Mouse (Mus musculus): ENCODE results near the gene AC131692.1.
"Not testable (repeated sequence)": the region's sequence is repeated elsewhere in the genome, so short reads cannot be mapped to it uniquely, and the experiment has no call there.

AC131692.1 gene

GRCm38 (mm10) chr19:6116113-6116850, 22.1 kb downstream of the AC131692.1 start:
- CTCF ChIA-PET = interaction anchor here (0.6 kb wide), 1 partner anchor 606 kb away, joined by 5 read pairs; no protein-coding TSS in a partner anchor

GRCm38 (mm10) chr19:6117346-6117985, 23.2 kb downstream of the AC131692.1 start:
- CTCF ChIA-PET = no interaction called here

- CTCF ChIA-PET = no interaction called here
Observed at GRCm38 (mm10) chr19:6117986-6118676, 23.9 kb downstream of the AC131692.1 start, which contains the start of gene Sac3d1. TSS of gene Sac3d1 (minus strand) at chr19:6118650.

- CTCF ChIA-PET = interaction anchor here (0.6 kb wide), 1 partner anchor 9 kb away, joined by 6 read pairs; no protein-coding TSS in a partner anchor
Observed at GRCm38 (mm10) chr19:6118677-6119185, 24.5 kb downstream of the AC131692.1 start.

- CTCF ChIA-PET = no interaction called here
Observed at GRCm38 (mm10) chr19:6121761-6122160, 27.5 kb downstream of the AC131692.1 start.

- CTCF ChIA-PET = interaction anchor here (0.6 kb wide), 1 partner anchor 11 kb away, joined by 3 read pairs; no protein-coding TSS in a partner anchor
Observed at GRCm38 (mm10) chr19:6123330-6123729, 29.1 kb downstream of the AC131692.1 start.

- CTCF ChIA-PET = interaction anchor here (0.6 to 0.7 kb wide), 3 partner anchors 64 to 1141 kb away, joined by 5 to 6 read pairs (median 5); no protein-coding TSS in a partner anchor
Observed at GRCm38 (mm10) chr19:6124898-6125297, 30.7 kb downstream of the AC131692.1 start.

- CTCF ChIA-PET = no interaction called here
Observed at GRCm38 (mm10) chr19:6126289-6126688, 32.1 kb downstream of the AC131692.1 start.

- CTCF ChIA-PET = interaction anchor here (0.6 to 1.2 kb wide), 3 partner anchors 8 to 162 kb away, joined by 3 to 8 read pairs (median 6); partner anchors contain the start of genes Cdca5 and Zfpl1
Observed at GRCm38 (mm10) chr19:6126789-6127580, 32.8 kb downstream of the AC131692.1 start.

GRCm38 (mm10) chr19:6127760-6128341, 33.6 kb downstream of the AC131692.1 start, which contains the start of gene Snx15:
TSS of gene Snx15 (minus strand) at chr19:6128304.
- CTCF ChIA-PET = interaction anchor here (0.6 to 1.2 kb wide), 6 partner anchors 9 to 1702 kb away, joined by 3 to 8 read pairs (median 3); partner anchors contain the start of genes Cd248, Cdca5 and Zfpl1

- CTCF ChIA-PET = not testable (repeated sequence)
Observed at GRCm38 (mm10) chr19:6130414-6131128, 36.4 kb downstream of the AC131692.1 start.

GRCm38 (mm10) chr19:6132171-6132827, 38.1 kb downstream of the AC131692.1 start:
- CTCF ChIA-PET = no interaction called here

GRCm38 (mm10) chr19:6133197-6133596, 39.0 kb downstream of the AC131692.1 start:
- CTCF ChIA-PET = interaction anchor here (0.6 kb wide), 1 partner anchor 280 kb away, joined by 3 read pairs; no protein-coding TSS in a partner anchor

GRCm38 (mm10) chr19:6136397-6136796, 42.2 kb downstream of the AC131692.1 start:
- CTCF ChIA-PET = no interaction called here

GRCm38 (mm10) chr19:6139701-6140100, 45.5 kb downstream of the AC131692.1 start:
- CTCF ChIA-PET = no interaction called here

- CTCF ChIA-PET = interaction anchor here (0.6 kb wide), 1 partner anchor 151 kb away, joined by 8 read pairs; no protein-coding TSS in a partner anchor
Observed at GRCm38 (mm10) chr19:6140374-6140677, 46.1 kb downstream of the AC131692.1 start.

- CTCF ChIA-PET = interaction anchor here (0.6 to 0.7 kb wide), 2 partner anchors 152 to 215 kb away, joined by 4 to 8 read pairs; no protein-coding TSS in a partner anchor
Observed at GRCm38 (mm10) chr19:6140678-6141393, 46.6 kb downstream of the AC131692.1 start, which contains the start of gene Batf2. TSS of gene Batf2 (plus strand) at chr19:6140983.

- CTCF ChIA-PET = interaction anchor here (0.6 to 0.7 kb wide), 3 partner anchors 13 to 215 kb away, joined by 3 to 4 read pairs (median 4); partner anchors contain the start of gene Snx15
Observed at GRCm38 (mm10) chr19:6141394-6141749, 47.2 kb downstream of the AC131692.1 start, which contains the start of gene Arl2. TSS of gene Arl2 (minus strand) at chr19:6141548.
